Mouse (Mus musculus) limb, embryonic 12.5 days (tissue): ENCODE data around the gene Dnaaf2. TPM values are rescaled to one million over a fixed set of nuclear protein-coding genes. Genes with fewer than 3 reads are reported as not detected.
"Not testable (repeated sequence)": the region's sequence is repeated elsewhere in the genome, so short reads cannot be mapped to it uniquely, and the experiment has no call there.

ENCODE experiments used
- ATAC-seq: fragments of 200-750 bp; cut with Nextera tagmentation; 2 replicates; pipeline ENCODE4 v1.8.0; 2017; ENCODE audit warnings: low read depth, moderate TSS enrichment; ENCODE audit not compliant: insufficient number of reproducible peaks, insufficient read depth, low FRiP score, low TSS enrichment
- H3K27ac ChIP-seq: fragments of 300-500 bp; sonication (generic); 2 replicates; pipeline ENCODE4 v1.5.1; 2016; ENCODE audit warnings: mild to moderate bottlenecking, moderate library complexity
- H3K27me3 ChIP-seq: fragments of 300-500 bp; sonication (generic); 2 replicates; pipeline ENCODE4 v1.6.1; 2016; ENCODE audit warnings: mild to moderate bottlenecking, moderate library complexity
- H3K36me3 ChIP-seq: fragments of 300-500 bp; sonication (generic); 2 replicates; pipeline ENCODE4 v1.6.1; 2016; ENCODE audit warnings: mild to moderate bottlenecking, moderate library complexity
- H3K4me1 ChIP-seq: fragments of 300-500 bp; sonication (generic); replicated peaks from 2 replicates; pipeline ENCODE4 v1.6.1; 2016
- H3K4me2 ChIP-seq: fragments of 300-500 bp; sonication (generic); 2 replicates; pipeline ENCODE4 v1.6.1; 2016; ENCODE audit warnings: mild to moderate bottlenecking, moderate library complexity
- H3K4me3 ChIP-seq: fragments of 300-500 bp; sonication (generic); replicated peaks from 2 replicates; pipeline ENCODE4 v1.5.1; 2016; ENCODE audit warnings: mild to moderate bottlenecking
- H3K9ac ChIP-seq: fragments of 300-500 bp; sonication (generic); replicated peaks from 2 replicates; pipeline ENCODE4 v1.6.1; 2016; ENCODE audit warnings: mild to moderate bottlenecking, moderate library complexity
- H3K9me3 ChIP-seq: fragments of 300-500 bp; sonication (generic); 2 replicates; pipeline ENCODE4 v1.6.1; 2016; ENCODE audit warnings: mild to moderate bottlenecking, moderate library complexity
- WGBS: fragments of 180-500 bp; shearing (Covaris S2); methylation state at CpG from one replicate; pipeline ENCODE4 v1.1.7; 2016; 5-methylcytosine and 5-hydroxymethylcytosine counted together
- polyA plus RNA-seq: library from polyadenylated mRNA; unstranded; fragments of >200 nt; fragmentation: Nextera tagmentation; extraction: Ambion mirVana; gene quantifications from 2 replicates; pipeline ENCODE4 v1.2.1, GENCODE M21; 2016

Dnaaf2 gene
- polyA plus RNA-seq, 1 experiment from 2014 or later: 14.6 TPM

DNA sequence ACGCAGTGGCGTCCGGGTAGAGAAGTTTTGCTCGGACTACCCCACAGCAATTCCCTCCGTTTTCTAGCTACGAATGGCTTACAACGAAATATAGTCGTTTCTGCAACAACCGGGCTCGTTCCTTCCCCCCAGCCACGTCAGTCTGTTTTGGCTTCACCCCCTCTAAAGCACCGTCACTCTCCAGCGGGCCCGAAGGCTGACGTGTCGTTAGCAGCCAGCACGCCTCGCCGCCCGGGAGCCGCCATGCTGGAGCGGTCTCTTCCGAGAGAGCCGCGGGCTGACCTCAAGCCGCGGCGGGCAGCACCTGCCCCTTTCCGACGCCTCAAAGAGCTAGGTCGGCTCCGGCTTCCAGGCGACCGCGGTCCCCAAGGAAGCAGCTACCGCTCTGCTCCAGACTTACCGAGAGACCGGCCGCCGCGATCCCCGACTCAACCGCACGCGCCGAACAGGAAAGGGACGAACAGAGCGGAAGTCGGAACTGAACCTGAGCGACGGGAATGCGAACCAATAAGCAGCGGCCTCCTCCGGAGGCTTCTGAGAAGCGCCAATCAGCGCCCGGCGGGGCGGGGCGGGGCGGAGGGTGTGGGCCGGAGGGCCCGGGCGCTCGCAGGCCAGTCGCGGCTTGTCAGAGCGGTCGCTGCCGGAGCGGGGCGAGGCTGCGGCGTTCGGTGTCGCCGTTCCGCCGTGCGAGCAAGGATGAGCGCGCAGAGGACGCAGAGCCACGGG lies 14.5 kb downstream of the Dnaaf2 start, which contains the start of the genes Rpl36al and Mgat2:
Rpl36al (minus strand) TSS at position 501 of the 726 bp plus-strand sequence.
Mgat2 (plus strand) TSS at position 575 of the 726 bp plus-strand sequence.
- peak within 1 kb of the TSS; percentile 91 for H3K4me3 ChIP-seq
- no peaks in the 10 kb centered on the region for H3K27me3 ChIP-seq
- ATAC-seq: peak; percentile 99
- H3K4me1 ChIP-seq: peaks cover 12% of the 10 kb centered on the region
- H3K4me2 ChIP-seq: peak within 1 kb of the TSS; percentile 94
- no peaks in the 10 kb centered on the region for H3K9me3 ChIP-seq
- H3K9ac ChIP-seq: peak within 1 kb of the TSS; percentile 94
- H3K27ac ChIP-seq: peak within 1 kb of the TSS; percentile 92
- H3K36me3 ChIP-seq: peaks cover 30% of the 10 kb centered on the region
- under 1% methylated on average over 84 of the region's 84 CpGs for WGBS

DNA sequence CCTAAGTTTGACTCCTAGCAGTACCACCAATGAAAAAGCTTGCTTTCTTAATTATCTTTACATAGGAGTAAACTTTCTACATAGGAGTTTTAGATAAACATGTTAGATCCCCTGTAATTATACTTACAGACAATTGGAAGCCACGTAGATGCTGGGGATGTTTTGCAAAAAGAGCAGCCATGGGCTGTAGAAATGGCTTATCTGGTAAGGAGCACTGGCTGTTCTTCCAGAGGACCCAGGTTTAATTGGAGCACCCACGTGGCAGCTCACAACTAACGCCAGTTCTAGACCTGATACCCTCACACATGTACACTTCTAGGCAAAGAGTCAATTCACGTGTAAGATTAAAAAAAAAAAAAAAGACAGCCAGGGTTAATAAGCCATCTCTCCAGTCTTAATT lies 16.4 kb downstream of the Dnaaf2 start:
- no peak for ATAC-seq
- WGBS: 89% methylated on average over 4 of the region's 4 CpGs
- H3K9me3 ChIP-seq: no peaks in the 10 kb centered on the region
- H3K27ac ChIP-seq: no peak overlapping the region
- H3K9ac ChIP-seq: no peak overlapping the region
- H3K27me3 ChIP-seq: no peaks in the 10 kb centered on the region
- H3K4me2 ChIP-seq: no peak overlapping the region
- H3K4me3 ChIP-seq: no peak overlapping the region
- H3K36me3 ChIP-seq: peaks cover 28% of the 10 kb centered on the region
- peaks cover 12% of the 10 kb centered on the region for H3K4me1 ChIP-seq

DNA sequence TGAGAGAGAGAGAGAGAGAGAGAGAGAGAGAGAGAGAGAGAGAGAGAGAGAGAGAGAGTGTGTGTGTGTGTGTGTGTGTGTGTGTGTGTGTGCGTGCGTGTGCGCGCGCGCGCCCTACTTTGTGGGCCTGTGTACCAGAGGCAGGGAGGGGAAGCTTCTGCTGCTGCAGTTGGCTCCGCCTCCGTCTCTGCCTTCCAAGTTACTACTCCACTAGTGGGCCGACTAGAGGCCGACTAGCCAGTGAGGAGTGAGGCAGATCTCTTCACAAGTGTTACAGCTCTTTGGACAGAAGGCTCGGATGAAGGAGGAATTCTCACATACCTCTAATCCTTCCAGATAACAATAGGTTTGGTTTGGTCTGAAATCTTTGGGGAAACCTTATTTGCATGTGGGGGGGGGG lies 18.9 kb downstream of the Dnaaf2 start:
- WGBS: 74% methylated on average over 12 of the region's 12 CpGs
- no peak overlapping the region for H3K9ac ChIP-seq
- no peak overlapping the region for H3K27ac ChIP-seq
- H3K27me3 ChIP-seq: no peaks in the 10 kb centered on the region
- no peak overlapping the region for H3K4me2 ChIP-seq
- 0 out of 2 replicates have a peak, but pooled peaks cover 3% of the 10 kb centered on the region for H3K4me1 ChIP-seq
- H3K4me3 ChIP-seq: no peak overlapping the region
- ATAC-seq: no peak
- H3K9me3 ChIP-seq: no peaks in the 10 kb centered on the region
- H3K36me3 ChIP-seq: peaks cover 51% of the 10 kb centered on the region

DNA sequence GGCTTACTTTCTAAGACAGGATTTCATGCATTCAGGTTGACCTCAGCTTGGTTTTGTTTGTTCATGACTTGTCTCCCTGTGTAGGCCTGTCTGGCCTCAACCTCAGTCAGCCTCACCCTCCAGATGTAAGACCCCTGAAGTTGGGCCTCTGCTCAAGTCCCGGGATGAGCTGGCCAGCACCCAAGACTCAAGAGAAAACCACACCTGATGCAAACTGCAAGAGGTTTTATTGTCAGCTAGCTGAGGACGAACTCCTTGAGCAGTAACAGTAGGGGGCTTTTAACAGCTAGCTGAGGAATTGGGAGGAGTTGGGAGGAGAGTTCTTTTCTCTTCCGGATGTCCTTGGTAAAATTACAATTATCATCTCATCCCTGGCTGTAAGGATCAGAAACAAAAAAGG lies 20.7 kb downstream of the Dnaaf2 start:
- H3K4me3 ChIP-seq: no peak overlapping the region
- H3K4me2 ChIP-seq: no peak overlapping the region
- no peaks in the 10 kb centered on the region for H3K9me3 ChIP-seq
- H3K4me1 ChIP-seq: no peaks in the 10 kb centered on the region
- H3K27me3 ChIP-seq: no peaks in the 10 kb centered on the region
- H3K9ac ChIP-seq: no peak overlapping the region
- 79% methylated on average over 3 of the region's 3 CpGs for WGBS
- peaks cover 68% of the 10 kb centered on the region for H3K36me3 ChIP-seq
- H3K27ac ChIP-seq: no peak overlapping the region
- ATAC-seq: no peak

DNA sequence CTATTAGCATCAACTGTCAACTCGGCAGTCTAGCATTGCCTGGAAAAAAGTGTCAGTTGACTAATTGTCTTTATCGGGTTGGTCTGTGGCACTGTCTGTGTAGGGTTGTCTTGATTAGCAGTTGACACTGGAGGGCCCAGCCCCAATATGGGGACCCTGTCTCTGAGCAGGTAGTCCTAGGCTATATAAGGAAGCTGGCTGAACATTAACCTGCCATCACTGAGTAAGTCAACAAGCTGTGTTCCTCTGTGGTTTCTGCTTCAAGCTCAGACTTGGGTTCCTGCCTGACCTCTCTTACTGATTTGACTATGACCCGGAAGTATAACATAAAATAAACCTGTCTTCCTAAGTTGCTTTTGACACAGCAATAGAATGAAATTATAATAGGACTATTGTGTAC lies 22.3 kb downstream of the Dnaaf2 start:
- Histone ChIP-seq H3K27ac (no peak overlapping the region), H3K4me2 (no peak overlapping the region), H3K9ac (no peak overlapping the region), H3K27me3 (no peaks in the 10 kb centered on the region), H3K9me3 (no peaks in the 10 kb centered on the region), H3K4me3 (no peak overlapping the region), H3K4me1 (no peaks in the 10 kb centered on the region), H3K36me3 (peaks cover 59% of the 10 kb centered on the region)
- ATAC-seq: no peak
- WGBS: 95% methylated on average over 3 of the region's 3 CpGs

DNA sequence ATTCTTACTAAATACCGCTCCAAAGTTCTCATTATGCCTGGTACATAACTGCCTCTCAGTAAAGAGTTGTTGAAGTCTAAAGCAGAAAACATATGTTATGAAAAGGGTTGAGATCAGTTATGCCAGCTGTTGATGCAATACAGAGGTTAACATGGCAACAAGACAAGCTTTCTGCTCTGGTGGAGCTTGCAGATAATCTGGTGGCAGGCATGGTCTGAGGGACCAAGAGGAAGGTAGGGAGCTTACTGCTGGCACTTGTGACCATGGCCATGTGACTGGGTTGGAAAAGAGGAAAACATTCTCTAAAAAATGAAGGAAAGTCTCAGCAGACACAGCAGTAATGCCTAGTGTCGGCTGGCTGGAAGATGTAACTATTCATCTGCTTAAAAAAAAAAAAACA lies 26.9 kb downstream of the Dnaaf2 start:
- Histone ChIP-seq H3K9me3 (no peaks in the 10 kb centered on the region), H3K27me3 (no peaks in the 10 kb centered on the region), H3K27ac (no peak overlapping the region), H3K4me3 (no peak overlapping the region), H3K36me3 (peaks cover 42% of the 10 kb centered on the region), H3K4me2 (no peak overlapping the region), H3K9ac (no peak overlapping the region), H3K4me1 (peaks cover 9% of the 10 kb centered on the region)
- no peak for ATAC-seq
- 92% methylated on average over 2 of the region's 2 CpGs for WGBS

DNA sequence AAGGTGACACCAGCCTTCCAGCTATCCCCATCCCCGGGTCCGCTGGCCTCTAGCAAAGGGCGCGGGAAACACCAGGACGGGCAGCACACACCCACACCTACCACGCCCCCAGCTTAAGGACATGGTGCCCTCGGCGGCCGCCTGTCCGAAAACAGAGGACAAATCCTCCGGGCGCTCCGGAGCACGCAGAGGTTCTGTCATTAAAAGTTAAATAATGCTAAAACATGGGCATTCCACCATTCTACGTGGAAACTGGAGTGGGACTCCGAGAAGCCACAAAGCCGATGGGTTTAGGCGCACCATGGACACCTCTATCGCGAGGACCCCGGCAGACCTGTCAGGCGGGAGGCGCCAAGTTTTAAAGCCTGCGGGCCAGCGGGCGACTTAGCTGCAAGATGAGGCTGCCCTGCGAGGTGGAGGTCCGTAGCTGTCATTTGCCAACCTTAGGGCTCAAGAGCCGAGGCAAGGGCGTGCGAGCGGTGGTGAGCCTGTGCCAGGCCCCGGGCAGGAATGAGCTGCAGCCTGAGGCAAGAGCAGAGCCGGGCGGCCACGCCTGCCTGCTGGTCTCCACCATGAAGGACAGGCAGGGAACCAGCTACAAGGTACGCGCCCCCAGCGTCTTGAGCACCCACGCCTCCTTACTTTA lies 29.6 kb downstream of the Dnaaf2 start, which contains the start of gene Lrr1:
Lrr1 (plus strand) TSS at position 354 of the 646 bp plus-strand sequence.
- Histone ChIP-seq H3K27me3 (no peaks in the 10 kb centered on the region), H3K36me3 (peaks cover 17% of the 10 kb centered on the region), H3K9ac (peak within 1 kb of the TSS; percentile 66), H3K27ac (peak within 1 kb of the TSS; percentile 73), H3K4me1 (peaks cover 9% of the 10 kb centered on the region), H3K9me3 (no peaks in the 10 kb centered on the region), H3K4me2 (peak within 1 kb of the TSS; percentile 94), H3K4me3 (peak within 1 kb of the TSS; percentile 69)
- peak; percentile 88 for ATAC-seq
- WGBS: under 1% methylated on average over 39 of the region's 40 CpGs

DNA sequence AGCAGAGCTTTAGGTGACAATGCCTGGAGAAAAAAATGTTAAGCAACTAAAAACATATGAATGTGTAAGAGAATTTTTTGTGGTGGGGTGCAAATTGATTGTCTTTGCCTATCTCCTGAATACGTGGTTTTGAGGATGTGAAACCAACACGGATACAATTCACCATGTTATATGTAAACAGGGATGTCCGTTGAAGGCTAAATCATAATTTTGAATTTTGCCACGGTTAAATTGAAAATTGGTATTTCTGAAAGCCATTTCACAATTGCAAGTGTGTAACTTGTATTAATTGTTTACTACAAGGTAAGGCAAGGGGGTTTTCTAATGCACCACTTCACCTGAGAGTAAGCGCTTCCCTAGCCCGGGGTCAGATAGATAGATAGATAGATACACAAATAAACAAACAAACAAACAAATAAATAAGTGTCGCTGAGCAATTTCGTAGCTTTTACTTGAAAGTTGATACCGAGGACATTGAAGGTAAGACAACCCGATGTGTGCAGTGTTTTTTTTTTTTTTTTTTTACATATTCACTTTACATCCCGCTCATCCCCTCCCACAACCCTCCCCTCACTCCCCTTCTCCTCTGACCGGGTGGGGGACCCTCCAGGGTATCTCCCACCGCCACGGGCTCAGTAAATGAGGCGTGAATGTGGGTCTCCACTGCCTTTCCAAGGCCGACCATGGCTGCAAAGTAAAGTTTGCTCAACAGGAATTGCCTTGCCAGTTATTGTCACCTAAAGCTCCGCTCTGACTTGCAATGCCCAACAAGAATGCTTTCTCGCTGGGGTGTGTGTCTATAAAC lies 30.4 kb downstream of the Dnaaf2 start:
- Histone ChIP-seq H3K36me3 (peaks cover 10% of the 10 kb centered on the region; the same call in 1 of the 2 replicates), H3K4me3 (peak overlapping the region; percentile 69), H3K4me2 (peak overlapping the region; percentile 94), H3K9me3 (no peaks in the 10 kb centered on the region), H3K27ac (peak overlapping the region; percentile 73; the same call in 1 of the 2 replicates), H3K27me3 (no peaks in the 10 kb centered on the region), H3K4me1 (peaks cover 9% of the 10 kb centered on the region), H3K9ac (peak overlapping the region; percentile 66)
- 0 out of 2 replicates have a peak, but pooled peaks have one; percentile 22 for ATAC-seq
- 9% methylated on average over 18 of the region's 18 CpGs for WGBS

DNA sequence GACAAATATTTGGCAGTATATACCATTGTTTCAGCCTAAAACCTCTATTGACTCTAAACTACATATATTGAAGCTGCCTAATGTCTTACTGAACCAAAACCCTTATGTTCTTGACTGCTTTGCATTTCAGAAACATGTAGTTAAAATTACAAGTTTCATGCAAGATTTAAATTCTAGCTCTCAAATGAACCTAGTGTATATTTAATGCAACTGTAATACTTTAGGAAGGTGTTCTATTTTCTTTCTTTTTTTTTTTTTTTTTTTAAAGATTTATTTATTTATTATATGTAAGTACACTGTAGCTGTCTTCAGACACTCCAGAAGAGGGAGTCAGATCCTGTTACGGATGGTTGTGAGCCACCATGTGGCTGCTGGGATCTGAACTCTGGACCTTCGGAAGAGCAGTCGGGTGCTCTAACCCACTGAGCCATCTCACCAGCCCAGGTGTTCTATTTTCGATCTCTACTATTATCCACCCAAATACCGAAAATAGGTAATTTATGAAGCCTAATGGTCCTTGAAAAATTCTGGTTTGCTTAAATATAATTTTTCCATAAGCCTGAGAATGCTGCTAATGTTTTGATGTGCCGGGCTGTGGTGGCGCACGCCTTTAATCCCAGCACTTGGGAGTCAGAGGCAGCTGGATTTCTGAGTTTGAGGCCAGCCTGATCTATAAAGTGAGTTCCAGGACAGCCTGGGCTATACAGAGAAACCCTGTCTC lies 31.2 kb downstream of the Dnaaf2 start:
- ATAC-seq, H3K27me3 ChIP-seq, H3K4me2 ChIP-seq, H3K9me3 ChIP-seq, H3K9ac ChIP-seq, H3K27ac ChIP-seq, H3K4me3 ChIP-seq, H3K36me3 ChIP-seq, H3K4me1 ChIP-seq: not testable (repeated sequence)
- WGBS: 71% methylated on average over 8 of the region's 8 CpGs

DNA sequence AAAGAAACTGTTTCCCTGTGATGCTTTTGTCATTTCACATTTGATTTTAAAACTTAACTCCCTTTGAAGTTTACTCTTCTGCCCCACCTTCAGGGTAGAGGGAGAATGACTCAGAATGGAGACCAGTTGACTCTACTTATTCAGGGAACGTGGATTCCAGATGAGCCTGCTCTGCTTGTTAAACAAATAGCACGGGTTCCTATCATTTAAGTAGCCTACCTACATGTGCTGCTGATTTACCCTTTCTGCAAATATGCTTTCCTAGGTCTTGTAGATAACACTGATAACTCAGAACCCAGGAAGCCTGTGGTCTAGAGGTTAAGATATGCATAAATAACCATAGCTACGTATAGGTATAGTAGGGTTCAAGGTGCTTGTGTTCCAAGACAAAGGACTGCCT lies 33.3 kb downstream of the Dnaaf2 start:
- Histone ChIP-seq H3K9ac (no peak overlapping the region), H3K4me1 (peaks cover 5% of the 10 kb centered on the region)
- WGBS: 56% methylated on average over 3 of the region's 3 CpGs

More for the DNA sequence above, 33.3 kb downstream of the Dnaaf2 start:
- no peak for ATAC-seq
- Histone ChIP-seq H3K27ac (no peak overlapping the region), H3K36me3 (no peaks in the 10 kb centered on the region), H3K4me3 (no peak overlapping the region), H3K9me3 (no peaks in the 10 kb centered on the region), H3K4me2 (no peak overlapping the region), H3K27me3 (no peaks in the 10 kb centered on the region)
